Mouse (Mus musculus) yolk sac, embryonic 10.5 days (tissue): Measurements from ENCODE around the gene Gpr137c.
A peak's percentile ranks its signal among the peaks of the same experiment; 100 is the strongest.

Experiments used
- DNase-seq: peaks from one replicate; pipeline ENCODE4 v3.0.0-alpha.2; 2017; ENCODE audit warnings: low spot score

The Gpr137c gene

DNA sequence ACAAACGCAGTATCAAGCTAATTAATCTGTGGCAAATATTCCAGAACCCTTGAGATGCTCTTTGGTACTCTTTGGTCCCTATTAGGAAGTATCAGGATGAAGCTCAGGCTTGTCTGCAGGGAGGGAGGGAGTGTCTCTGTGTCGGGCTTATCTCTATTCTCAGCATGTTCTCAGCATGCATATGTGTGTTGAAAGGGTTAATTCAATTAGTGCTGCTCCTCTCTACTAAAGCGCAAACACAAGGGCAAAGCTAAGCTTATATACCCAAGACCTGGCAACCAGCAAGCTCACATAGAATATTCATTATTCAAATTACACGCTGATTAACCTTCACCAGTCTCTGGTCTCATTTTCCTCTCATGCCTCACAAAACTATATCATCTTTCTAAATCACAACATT lies 84.4 kb downstream of the Gpr137c start:
- no peak for DNase-seq

DNA sequence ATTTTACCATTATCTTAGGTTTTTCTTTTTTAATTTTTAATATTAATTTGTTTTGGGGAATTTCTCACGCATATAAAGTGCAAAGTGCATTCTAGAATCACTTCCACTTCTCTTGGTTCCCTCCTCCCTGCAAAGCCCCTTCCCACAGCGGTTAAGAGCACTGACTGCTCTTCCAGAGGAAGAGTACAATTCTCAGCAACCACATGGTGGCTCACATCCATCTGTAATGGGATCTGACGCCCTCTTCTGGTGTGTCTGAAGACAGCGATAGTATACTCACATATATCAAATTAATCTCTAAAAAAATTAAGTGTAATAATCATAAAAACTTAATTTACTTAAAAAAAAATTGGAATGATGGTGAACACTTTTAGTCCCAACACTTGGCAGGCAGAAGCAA lies 84.9 kb downstream of the Gpr137c start:
- no peak for DNase-seq

DNA sequence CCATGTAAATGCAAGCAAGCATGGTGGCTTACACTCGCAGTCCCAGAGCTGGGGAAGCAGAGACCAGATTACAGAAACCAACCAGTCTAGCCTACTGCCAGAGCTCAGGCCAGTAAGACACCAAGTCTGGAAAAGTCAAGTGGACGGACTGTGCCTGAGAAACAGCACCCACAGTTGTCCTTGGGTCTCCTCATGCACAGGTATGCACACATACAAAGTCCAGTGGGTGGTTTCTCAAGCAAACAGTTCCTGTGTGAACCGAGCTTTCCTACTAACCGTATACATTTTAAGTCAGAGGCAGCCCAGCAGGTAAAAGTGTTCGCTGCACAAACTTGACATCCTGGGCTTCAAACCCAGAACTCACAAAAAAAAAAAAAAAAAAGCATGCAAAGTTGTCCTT lies 86.3 kb downstream of the Gpr137c start:
- DNase-seq: peak; percentile 16

- no peak for DNase-seq
Measured at GRCm38 (mm10) chr14:45307630-45308328, 88.3 kb downstream of the Gpr137c start.

DNA sequence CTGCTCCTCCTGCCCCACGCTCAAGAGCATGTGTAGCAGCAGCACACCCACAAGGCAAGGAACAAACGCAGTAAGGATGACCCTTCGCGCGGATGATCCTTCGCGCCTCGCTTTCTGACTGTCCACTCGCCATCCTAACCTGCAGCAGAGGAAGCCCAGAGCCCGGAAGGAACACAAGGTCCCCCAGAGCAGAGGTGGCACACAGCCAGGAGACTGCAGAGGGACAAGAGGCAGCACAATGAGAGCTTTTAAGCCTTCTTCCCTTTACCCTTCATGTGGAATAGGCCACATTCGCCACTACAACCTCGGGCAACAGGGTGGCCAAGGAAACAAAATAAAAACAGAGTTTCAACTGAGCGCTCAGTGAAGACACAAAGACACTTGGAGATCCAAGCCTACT lies 90.1 kb downstream of the Gpr137c start:
- no peak for DNase-seq

DNA sequence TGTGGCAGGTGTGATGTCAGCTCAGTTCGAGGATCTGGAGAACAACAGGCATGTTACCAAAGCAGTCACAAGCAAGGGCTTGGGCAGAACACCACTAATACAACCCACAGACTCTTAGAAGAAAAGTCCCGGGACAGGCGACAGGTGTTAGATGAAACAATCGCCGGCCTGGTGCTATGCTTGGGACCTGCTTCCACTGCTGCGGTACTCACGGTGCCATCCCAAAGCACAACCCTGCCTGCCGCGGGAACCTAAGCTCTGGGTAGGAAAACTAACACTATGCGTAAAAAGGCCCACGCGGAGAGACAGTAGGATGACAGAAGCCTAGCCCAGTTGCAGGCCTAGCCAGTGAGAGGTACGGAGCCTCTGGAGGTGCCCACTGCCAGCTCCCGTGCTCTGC lies 90.6 kb downstream of the Gpr137c start:
- DNase-seq: no peak

DNA sequence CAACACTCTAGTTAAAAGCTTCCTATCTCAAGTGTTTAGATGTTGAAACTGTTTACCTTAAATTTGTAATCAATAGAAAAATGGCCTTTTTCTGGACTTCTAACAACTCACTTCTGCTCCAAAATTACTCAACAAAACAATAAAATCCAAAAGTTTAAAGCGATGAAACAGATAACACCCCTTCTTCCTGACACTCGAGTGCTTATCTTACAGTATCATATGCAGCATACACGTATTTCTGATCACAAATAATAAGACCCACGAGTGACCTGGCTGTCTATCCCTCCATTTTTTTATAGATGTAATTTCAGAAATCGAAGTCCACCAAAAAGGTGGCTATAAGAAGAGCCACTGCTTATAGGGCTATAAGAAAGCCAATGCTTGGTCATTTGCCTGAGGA lies 97.4 kb downstream of the Gpr137c start:
- no peak for DNase-seq

- peak; percentile 64 for DNase-seq
Measured at GRCm38 (mm10) chr14:45317921-45318411, 98.4 kb downstream of the Gpr137c start.

GRCm38 (mm10) chr14:45318426-45319236 lies 99.1 kb downstream of the Gpr137c start, which contains the start of gene Ero1l:
TSS of gene Ero1l (minus strand) at chr14:45318771.
- peak; percentile 91 for DNase-seq

- no peak for DNase-seq
Measured at GRCm38 (mm10) chr14:45319237-45319610, 99.7 kb downstream of the Gpr137c start.

DNA sequence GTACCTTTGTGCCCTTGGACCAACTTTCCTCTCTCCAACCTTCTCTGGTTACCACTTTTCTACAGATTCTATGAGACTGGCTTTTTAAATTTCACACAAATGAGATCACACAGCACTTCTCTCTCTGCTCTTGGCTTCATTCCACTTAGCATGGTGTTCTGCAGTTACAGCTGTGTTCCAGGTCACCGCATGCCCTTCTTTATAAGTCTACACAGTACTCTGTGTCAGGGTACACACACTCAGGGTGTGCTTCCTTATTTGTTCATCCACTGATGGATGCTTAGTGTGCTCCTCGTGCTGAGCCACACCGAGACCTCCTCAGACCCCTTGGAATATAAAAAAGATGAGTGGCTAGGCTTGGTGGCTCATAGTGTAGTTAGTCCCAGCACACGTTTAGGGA lies 100.6 kb downstream of the Gpr137c start:
- DNase-seq: no peak

- no peak for DNase-seq
Measured at GRCm38 (mm10) chr14:45321067-45321466, 101.5 kb downstream of the Gpr137c start.

- DNase-seq: no peak
Measured at GRCm38 (mm10) chr14:45321622-45322021, 102.1 kb downstream of the Gpr137c start.

DNA sequence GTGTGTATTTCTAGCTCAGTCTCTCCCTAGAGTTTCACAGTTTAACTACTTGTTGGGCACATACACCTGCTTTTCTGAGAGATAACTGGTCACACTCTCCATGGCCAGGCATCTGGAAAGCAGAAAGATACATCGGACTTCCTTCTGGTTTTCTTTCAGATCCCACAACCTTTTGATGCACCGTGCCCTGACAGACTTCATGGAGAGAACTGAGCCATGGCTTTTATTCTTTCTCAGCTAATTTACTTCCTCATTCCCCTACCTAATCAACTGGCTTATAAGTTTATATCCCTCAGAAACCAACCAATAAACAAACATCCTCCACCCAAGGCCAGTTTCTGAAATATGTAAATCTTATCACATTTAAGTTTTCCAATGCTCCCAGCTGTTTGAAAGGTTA lies 102.9 kb downstream of the Gpr137c start:
- DNase-seq: no peak

- DNase-seq: no peak
Measured at GRCm38 (mm10) chr14:45323320-45323719, 103.8 kb downstream of the Gpr137c start.

DNA sequence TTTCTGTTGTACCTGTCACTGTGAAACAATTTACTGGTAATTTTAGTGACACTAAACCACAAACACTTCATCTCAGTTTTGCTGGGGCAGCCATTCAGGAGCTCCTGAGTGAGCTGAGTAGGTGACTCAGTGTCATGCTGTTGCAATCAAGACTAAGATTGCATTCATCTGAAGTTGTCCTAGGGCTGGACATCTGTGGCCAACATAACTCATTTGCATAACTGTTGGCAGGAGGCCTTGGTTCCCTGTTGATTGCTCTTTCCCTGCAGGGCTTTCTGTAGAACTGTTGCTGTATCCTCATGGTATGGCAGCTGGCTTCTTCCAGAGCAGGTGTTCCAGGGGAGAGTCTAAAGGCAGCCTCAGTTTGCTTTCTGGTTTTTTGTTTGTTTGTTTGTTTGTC lies 106.0 kb downstream of the Gpr137c start:
- no peak for DNase-seq

DNA sequence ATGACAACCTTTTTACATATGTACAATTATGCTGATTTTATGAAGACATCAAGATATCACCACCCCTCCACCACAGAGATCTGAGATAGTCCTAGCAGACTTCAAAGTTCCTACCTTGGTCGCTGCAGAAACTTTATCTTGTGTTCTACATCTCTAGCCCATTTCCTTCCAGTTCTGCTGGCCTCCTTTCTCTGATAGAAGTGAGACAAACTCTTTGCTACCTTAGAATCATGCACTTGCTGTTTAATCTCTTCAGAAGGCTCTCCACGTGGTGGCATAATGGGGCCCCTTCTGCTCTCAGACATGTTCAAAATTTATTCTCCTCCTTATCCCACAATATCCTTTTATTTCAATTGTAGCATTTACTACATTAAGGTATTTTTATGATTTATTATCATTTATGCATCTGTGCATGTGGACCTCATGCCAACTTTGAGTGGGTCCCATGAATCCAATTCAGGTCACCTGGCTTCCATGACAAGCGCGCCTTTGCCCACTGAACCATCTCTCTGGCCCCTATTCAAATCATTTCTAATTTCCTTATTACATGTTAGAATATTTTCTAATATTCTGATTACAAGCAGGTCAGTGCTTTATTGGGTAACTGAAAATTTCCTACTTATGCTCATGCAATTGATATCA lies 108.7 kb downstream of the Gpr137c start:
- DNase-seq: no peak

DNA sequence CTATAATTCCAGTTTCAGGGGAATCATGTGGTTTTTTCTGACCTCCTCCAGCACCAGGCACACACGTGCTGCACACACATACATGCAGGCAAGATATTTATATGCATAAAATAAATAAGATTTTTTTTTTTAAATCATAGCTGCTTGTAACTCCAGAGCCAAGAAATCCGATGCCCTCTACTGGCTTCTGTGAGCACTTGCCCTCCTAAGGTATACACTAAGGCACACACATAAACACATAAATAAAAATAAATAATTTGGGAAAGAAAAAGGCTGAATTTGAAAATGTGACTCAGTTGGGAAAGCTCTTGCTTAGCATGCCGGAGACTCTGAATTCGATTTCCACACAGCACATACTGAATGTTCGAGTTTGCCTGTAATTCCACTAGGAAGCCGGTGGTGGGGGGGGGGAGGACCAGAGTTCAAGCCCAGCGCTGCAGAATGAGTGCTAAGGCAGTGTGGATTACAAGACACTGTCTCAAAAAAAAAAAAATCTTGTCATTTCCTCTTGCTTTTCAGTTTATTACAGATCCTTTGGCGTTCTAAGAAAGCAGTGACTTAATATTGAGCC lies 109.6 kb downstream of the Gpr137c start:
- no peak for DNase-seq

- DNase-seq: peak; percentile 94
Measured at GRCm38 (mm10) chr14:45329589-45330181, 110.2 kb downstream of the Gpr137c start, which contains the start of gene Psmc6. TSS of gene Psmc6 (plus strand) at chr14:45329788.
